Mouse (Mus musculus) thymus, adult 2 months (tissue): ENCODE results near the gene Dpy19l3. TPM values are rescaled to one million over a fixed set of nuclear protein-coding genes. Genes with fewer than 3 reads are reported as not detected.

Source experiments
- DNase-seq: peaks from one replicate; pipeline ENCODE4 v3.0.0; 2021
- H3K27ac ChIP-seq: fragments of 200-500 bp; 2 replicates; pipeline ENCODE4 v1.5.1; 2012; ENCODE audit warnings: low read length, control low read depth; ENCODE audit not compliant: control insufficient read depth, insufficient read depth
- H3K27me3 ChIP-seq: fragments of 200-500 bp; 2 replicates; pipeline ENCODE4 v1.6.1; 2012; ENCODE audit warnings: mild to moderate bottlenecking, low read length, moderate library complexity, mixed read lengths; ENCODE audit not compliant: control insufficient read depth, insufficient read depth
- H3K36me3 ChIP-seq: fragments of 200-500 bp; 2 replicates; pipeline ENCODE4 v1.6.1; 2012; ENCODE audit warnings: mild to moderate bottlenecking, low read length, moderate library complexity; ENCODE audit not compliant: control insufficient read depth, insufficient read depth
- H3K4me1 ChIP-seq: fragments of 200-500 bp; replicated peaks from 2 replicates; pipeline ENCODE4 v1.6.1; 2012; ENCODE audit warnings: low read length; ENCODE audit not compliant: control insufficient read depth, insufficient read depth
- H3K4me3 ChIP-seq: fragments of 200-500 bp; 2 replicates; pipeline ENCODE4 v1.5.1; 2012; ENCODE audit warnings: mild to moderate bottlenecking, low read length, control low read depth, moderate library complexity; ENCODE audit not compliant: control insufficient read depth, insufficient read depth
- CTCF ChIP-seq: fragments of 200-500 bp; IDR thresholded peaks from 2 replicates; pipeline ENCODE4 v1.5.1; 2012; ENCODE audit warnings: mild to moderate bottlenecking, control low read depth, low read length, moderate library complexity, borderline replicate concordance; ENCODE audit not compliant: control insufficient read depth, poor library complexity, insufficient read depth; ENCODE audit errors: extremely low read depth
- POLR2A ChIP-seq: fragments of 200-500 bp; IDR thresholded peaks from 2 replicates; pipeline ENCODE4 v1.6.1; 2012; ENCODE audit warnings: mild to moderate bottlenecking, low read length, control low read depth, moderate library complexity; ENCODE audit not compliant: control insufficient read depth, poor library complexity, insufficient read depth; ENCODE audit errors: extremely low read depth
- WGBS: fragments of 180-500 bp; shearing (Covaris S2); methylation state at CpG from one replicate; pipeline ENCODE4 v1.1.7; 2018; 5-methylcytosine and 5-hydroxymethylcytosine counted together
- polyA plus RNA-seq: library from polyadenylated mRNA; depleted of rRNA; stranded (reverse); fragments of >200 nt; gene quantifications from 2 replicates; pipeline ENCODE4 v1.2.3, GENCODE M21; 2012

Gene Dpy19l3
- polyA plus RNA-seq, 1 experiment, result 30.5 TPM

DNA sequence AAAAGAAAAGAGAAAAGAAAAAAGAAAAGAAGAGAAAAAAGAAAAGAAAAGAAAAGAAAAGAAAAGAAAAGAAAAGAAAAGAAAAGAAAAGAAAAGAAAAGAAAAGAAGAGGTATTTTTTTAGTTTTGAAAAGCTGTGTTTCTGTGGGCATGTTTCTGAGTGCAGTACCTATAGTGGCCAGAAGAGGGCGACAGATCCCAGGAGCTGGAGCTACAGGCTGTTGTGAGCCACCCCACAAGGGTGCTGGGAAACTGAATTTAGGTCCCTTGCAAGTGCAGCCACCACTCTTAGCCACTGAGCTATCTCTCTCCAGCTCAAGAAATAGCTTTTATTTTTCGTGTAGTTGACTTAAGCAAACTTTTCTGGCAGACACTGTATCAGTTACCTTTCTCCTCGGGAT lies 95.1 kb downstream of the Dpy19l3 start:
- peak; percentile 63 for DNase-seq
- Histone ChIP-seq H3K36me3 (no peaks in the 10 kb centered on the region), H3K27ac (no peak overlapping the region), H3K4me1 (no peaks in the 10 kb centered on the region), H3K4me3 (no peak overlapping the region), H3K27me3 (no peaks in the 10 kb centered on the region)
- TF ChIP-seq CTCF (peak; percentile 64; the same call in 1 of the 2 replicates), POLR2A (no peak)
- 54% methylated on average over 3 of the region's 3 CpGs for WGBS

DNA sequence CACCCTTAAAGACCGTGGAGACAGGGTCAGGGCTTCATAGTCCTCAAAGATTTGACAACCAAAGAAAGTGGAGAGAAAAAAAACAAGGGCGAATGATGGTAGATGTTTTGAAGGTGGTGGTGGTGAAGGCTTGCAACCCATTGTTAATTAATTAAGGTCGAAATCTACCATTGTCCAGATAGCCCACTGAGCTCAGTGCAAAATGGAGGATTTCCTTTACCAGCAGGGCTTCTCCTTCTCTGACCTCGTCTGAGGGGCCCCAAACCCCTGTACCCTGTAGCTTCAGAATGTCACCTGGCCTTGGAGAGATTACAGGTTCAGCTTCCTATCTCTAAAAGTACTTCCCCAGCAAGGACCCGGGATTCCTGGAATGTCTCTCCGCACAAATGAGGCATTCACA lies 96.4 kb downstream of the Dpy19l3 start:
- no peaks in the 10 kb centered on the region for H3K27me3 ChIP-seq
- H3K36me3 ChIP-seq, result no peaks in the 10 kb centered on the region
- H3K27ac ChIP-seq, result no peak overlapping the region
- TF ChIP-seq POLR2A, result no peak
- TF ChIP-seq CTCF, result no peak
- no peaks in the 10 kb centered on the region for H3K4me1 ChIP-seq
- no peak for DNase-seq
- no peak overlapping the region for H3K4me3 ChIP-seq
- 67% methylated on average over 6 of the region's 6 CpGs for WGBS

DNA sequence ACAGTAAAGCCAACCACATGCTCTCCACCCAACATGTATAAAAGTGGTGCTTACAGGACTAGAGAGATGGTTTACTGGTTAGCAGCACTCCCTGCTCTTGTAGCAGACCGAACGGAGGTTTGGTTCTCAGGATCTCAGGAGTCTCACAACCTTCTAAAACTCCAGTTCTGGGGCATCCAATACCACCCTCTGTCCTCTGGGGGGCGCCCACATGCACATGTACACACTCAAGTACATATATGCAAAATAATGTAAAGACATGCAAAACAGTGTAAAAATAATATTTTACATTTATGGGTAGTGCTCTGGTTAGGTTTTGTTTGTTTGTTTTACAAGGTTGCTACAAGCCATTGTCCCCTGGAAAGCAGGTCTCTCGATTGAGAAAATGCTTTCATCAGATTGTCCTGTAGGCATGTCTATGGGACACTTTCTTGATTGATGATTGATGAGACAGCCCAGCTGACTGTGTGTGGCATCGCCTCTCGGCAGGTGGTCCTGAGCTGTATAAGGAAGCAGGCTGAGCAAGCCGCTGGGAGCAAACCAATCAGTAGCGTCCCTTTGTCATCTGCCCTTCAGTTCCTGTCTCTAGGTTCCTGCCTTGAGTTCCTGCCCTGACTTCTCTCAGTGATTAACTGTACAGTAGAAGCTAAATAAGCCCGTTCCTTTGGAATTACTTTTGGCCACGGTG lies 102.5 kb downstream of the Dpy19l3 start:
- WGBS, result 89% methylated on average over 10 of the region's 10 CpGs
- TF ChIP-seq CTCF (no peak), POLR2A (no peak)
- Histone ChIP-seq H3K27ac (no peak overlapping the region), H3K4me3 (no peak overlapping the region), H3K4me1 (peaks cover 2% of the 10 kb centered on the region), H3K27me3 (no peaks in the 10 kb centered on the region), H3K36me3 (no peaks in the 10 kb centered on the region)
- no peak for DNase-seq

DNA sequence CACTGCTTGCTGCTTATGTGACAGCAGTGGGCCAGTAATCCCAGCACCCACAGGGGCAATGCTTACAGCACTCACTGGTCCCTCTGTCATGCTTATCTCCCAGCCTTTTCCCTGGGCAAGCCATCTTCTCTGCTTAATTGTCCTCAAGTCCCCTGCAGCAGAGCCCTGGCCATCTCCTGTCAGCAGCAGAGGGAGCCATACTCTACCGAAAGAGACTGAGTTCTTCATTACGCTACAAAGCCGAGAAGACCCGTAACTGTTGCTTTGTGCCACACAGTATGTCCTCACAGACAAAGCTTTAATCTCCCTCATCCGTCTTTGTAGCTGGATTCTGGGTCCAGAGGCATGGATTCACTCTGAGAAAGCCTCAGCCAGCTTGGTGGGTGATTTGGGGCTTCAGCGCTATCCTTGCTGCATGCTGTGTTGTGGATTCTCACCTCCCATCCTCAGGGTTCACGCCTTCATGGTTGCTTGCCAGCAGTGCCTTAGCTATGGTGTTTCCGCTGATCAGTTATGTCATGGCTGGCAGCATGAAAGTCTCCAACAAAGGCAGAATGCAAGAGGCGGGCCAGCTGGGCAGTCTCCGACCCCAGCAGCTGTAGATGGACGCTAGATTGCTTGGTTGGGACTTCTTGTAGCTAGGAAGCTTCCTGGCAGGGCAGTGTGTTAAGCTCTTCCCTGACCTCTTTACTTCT lies 103.4 kb downstream of the Dpy19l3 start:
- H3K4me1 ChIP-seq, result peaks cover 6% of the 10 kb centered on the region
- H3K27ac ChIP-seq, result no peak overlapping the region
- no peak for DNase-seq
- no peak overlapping the region for H3K4me3 ChIP-seq
- H3K27me3 ChIP-seq, result no peaks in the 10 kb centered on the region
- WGBS, result 92% methylated on average over 11 of the region's 11 CpGs
- no peaks in the 10 kb centered on the region for H3K36me3 ChIP-seq
- TF ChIP-seq POLR2A (no peak), CTCF (no peak)

DNA sequence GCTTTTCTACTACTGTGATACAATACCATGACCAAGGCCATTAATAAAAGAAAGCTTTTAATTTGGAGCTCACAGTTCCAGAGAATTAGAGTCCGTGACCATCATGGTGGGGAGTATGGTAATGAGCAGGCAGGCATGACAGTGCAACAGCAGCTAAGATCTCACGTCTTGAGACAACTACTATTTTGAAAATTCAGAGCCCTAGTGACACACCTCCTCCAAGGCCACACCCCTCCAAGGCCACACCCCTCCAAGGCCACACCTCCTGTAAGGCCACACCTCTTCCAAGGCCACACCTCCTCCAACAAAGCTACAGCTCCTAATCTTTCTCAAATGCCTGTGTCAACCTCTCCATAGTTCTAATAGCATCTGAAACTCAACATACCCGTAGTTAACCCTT lies 105.2 kb downstream of the Dpy19l3 start:
- no peaks in the 10 kb centered on the region for H3K27me3 ChIP-seq
- H3K27ac ChIP-seq, result no peak overlapping the region
- WGBS, result 52% methylated on average over 3 of the region's 3 CpGs
- no peak overlapping the region for H3K4me3 ChIP-seq
- peak; percentile 23 for DNase-seq
- peaks cover 9% of the 10 kb centered on the region for H3K36me3 ChIP-seq
- no peak for TF ChIP-seq CTCF
- peaks cover 6% of the 10 kb centered on the region for H3K4me1 ChIP-seq

DNA sequence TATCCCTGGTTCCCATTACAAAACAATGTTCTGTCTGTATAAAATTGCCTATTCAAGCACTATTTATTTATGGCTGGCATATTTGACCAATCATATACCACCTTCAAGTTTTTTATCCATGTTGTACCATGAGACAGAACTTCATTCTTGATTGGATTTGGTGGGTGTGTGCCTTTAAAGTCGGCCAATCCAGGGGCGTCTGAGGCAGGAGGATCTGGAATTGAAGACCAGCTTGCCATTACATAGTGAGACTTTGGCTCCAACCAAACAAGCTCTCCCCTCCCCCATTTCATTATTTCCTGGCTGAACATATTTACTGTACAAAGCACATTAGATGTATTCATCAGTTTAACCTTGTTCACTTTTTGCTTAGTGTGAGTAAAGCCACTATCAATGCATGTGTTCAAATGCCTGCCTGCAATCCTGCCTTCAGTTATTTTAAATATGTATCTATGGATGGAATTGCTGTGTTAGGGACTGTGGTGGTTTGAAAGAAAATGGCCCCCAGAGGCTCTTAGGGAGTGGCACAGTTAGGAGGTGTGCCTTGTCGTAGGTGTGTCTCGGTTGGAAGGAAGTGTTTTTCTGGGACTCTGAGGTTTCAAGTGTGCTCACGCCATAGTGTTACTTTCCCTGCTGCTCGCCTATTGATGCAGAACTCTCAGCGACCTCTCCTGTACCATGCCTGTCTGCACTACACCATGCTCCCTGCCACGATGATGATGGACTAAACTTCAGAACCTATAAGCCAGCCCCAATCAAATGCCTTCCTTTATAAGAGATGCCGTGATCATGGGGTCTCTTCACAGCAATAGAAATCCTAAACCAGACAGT lies 105.8 kb downstream of the Dpy19l3 start:
- Histone ChIP-seq H3K27me3 (no peaks in the 10 kb centered on the region), H3K36me3 (peaks cover 16% of the 10 kb centered on the region), H3K4me3 (no peak overlapping the region), H3K27ac (no peak overlapping the region), H3K4me1 (peaks cover 6% of the 10 kb centered on the region)
- no peak for DNase-seq
- TF ChIP-seq CTCF (no peak), POLR2A (no peak)
- WGBS, result 77% methylated on average over 9 of the region's 9 CpGs
